Mouse (Mus musculus): Measurements from ENCODE around the gene 1700020D05Rik. TPM values are rescaled to one million over a fixed set of nuclear protein-coding genes. Genes with fewer than 3 reads are reported as not detected.

1700020D05Rik gene
- polyA plus RNA-seq, 1 experiment from 2014 or later: not detected

- peaks cover 53% of the 10 kb centered on the region for H3K36me3 ChIP-seq
- no peak overlapping the region for H3K9ac ChIP-seq
- H3K27me3 ChIP-seq (replicated peaks): no peaks in the 10 kb centered on the region
- H3K4me2 ChIP-seq: no peak overlapping the region
- ATAC-seq: no peak
- H3K4me1 ChIP-seq: peaks cover 28% of the 10 kb centered on the region
- WGBS (ENCODE audit: insufficient replicate concordance): 81% methylated on average over 19 of the region's 19 CpGs
- no peaks in the 10 kb centered on the region for H3K9me3 ChIP-seq (replicated peaks)
- H3K27ac ChIP-seq: no peak overlapping the region
- no peak overlapping the region for H3K4me3 ChIP-seq
Measured at GRCm38 (mm10) chr19:5483386-5484359, 19.9 kb downstream of the 1700020D05Rik start.

DNA sequence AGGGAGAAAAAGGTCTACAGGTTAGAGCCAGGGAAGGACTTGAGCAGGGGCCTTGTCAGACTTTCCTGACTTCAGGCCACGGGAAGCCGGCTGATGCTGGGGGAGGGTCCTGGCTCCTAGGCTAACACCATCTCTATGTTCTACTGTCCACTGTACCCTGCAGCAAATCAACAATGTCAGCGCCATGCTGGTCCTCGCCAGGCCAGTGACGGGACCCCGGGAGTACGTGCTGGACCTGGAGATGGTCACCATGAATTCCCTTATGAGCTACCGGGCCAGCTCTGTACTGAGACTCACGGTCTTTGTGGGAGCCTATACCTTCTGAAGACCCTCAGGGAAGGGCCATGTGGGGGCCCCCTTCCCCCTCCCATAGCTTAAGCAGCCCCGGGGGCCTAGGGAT is 22.2 kb downstream of the 1700020D05Rik start:
- Histone ChIP-seq H3K4me3 (no peak overlapping the region), H3K27me3 (replicated peaks) (no peaks in the 10 kb centered on the region), H3K36me3 (peaks cover 58% of the 10 kb centered on the region), H3K4me2 (no peak overlapping the region), H3K9me3 (replicated peaks) (no peaks in the 10 kb centered on the region), H3K27ac (no peak overlapping the region), H3K9ac (no peak overlapping the region), H3K4me1 (peaks cover 10% of the 10 kb centered on the region)
- 83% methylated on average over 10 of the region's 10 CpGs for WGBS (ENCODE audit: insufficient replicate concordance)
- no peak for ATAC-seq

DNA sequence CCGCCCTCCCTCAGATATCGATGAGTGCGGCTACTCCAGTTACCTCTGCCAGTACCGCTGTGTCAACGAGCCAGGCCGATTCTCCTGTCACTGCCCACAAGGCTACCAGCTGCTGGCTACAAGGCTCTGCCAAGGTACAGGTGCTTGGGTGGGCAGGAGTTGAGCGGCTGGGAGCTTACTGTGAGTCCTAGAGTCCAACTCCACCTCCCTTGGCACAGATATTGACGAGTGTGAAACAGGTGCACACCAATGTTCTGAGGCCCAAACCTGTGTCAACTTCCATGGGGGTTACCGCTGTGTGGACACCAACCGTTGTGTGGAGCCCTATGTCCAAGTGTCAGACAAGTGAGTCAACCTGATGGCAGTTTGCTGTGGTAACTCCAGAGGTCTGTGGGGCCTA is 23.6 kb downstream of the 1700020D05Rik start:
- H3K4me3 ChIP-seq: no peak overlapping the region
- H3K36me3 ChIP-seq: peaks cover 44% of the 10 kb centered on the region
- H3K9me3 ChIP-seq (replicated peaks): no peaks in the 10 kb centered on the region
- ATAC-seq: no peak
- WGBS (ENCODE audit: insufficient replicate concordance): 77% methylated on average over 10 of the region's 10 CpGs
- no peak overlapping the region for H3K9ac ChIP-seq
- H3K27ac ChIP-seq: no peak overlapping the region
- no peak overlapping the region for H3K4me2 ChIP-seq
- peaks cover 11% of the 10 kb centered on the region for H3K27me3 ChIP-seq (replicated peaks)
- peaks cover 19% of the 10 kb centered on the region for H3K4me1 ChIP-seq

DNA sequence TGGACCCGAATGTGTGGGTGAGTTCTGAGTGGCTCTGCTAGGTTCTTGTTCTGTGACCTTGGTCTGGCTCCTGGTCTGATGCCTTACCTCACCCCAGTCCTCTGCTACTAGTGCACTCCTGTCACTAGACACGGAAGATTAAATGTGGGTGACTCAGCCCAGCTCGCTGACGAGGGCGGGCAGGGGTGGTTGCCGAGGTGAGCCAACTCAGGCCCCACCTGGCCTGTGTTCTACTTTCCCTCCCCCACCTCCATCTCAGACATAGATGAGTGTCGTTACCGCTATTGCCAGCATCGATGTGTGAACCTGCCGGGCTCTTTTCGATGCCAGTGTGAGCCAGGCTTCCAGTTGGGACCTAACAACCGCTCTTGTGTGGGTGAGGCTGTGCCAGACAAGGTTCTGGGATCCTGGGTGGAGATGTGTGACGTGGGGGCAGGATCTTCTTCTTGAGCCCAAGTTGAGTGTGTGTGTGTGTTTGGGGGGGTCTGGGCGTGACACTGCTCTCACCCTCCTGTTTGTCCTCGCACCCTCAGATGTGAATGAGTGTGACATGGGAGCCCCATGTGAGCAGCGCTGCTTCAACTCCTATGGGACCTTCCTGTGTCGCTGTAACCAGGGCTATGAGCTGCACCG is 25.8 kb downstream of the 1700020D05Rik start:
- 83% methylated on average over 18 of the region's 18 CpGs for WGBS (ENCODE audit: insufficient replicate concordance)

DNA sequence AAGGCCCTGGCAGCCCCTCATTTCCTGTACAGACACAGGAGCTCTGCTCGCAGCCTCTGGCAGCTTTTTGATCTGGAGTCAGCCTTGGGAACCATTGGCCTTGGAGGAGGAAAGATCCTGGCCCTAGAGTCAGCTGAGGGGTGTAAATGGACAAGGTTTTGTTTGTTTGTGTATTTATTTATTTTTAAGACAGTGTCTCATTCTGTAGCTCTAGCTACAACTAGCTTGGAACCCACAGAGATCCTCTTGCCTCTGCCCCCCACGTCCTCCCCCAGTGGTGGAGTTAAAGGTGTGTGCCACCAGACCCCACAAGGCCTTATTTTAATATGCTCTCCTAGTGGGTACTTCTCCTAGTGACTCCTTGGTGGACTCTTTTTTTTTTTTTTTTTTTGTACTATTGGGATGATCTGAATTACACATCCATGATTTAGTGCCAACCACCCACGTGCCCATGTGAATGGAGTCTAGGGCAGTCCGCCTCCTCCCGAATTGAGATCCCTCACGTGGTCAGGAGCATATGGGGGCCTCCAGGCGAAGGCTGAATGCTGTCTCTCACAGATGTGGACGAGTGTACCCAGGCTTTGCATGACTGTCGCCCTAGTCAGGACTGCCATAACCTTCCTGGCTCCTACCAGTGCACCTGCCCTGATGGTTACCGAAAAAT is 26.5 kb downstream of the 1700020D05Rik start:
- WGBS (ENCODE audit: insufficient replicate concordance): 70% methylated on average over 10 of the region's 10 CpGs
- Histone ChIP-seq H3K9me3 (replicated peaks) (no peaks in the 10 kb centered on the region), H3K4me3 (no peak overlapping the region), H3K27ac (no peak overlapping the region), H3K4me1 (peaks cover 31% of the 10 kb centered on the region), H3K4me2 (no peak overlapping the region), H3K9ac (no peak overlapping the region), H3K27me3 (replicated peaks) (peaks cover 31% of the 10 kb centered on the region), H3K36me3 (peaks cover 15% of the 10 kb centered on the region)
- no peak for ATAC-seq

More for the DNA sequence above, 25.8 kb downstream of the 1700020D05Rik start:
- peaks cover 31% of the 10 kb centered on the region for H3K4me1 ChIP-seq
- H3K27me3 ChIP-seq (replicated peaks): peaks cover 31% of the 10 kb centered on the region
- H3K36me3 ChIP-seq: peaks cover 22% of the 10 kb centered on the region
- no peak overlapping the region for H3K9ac ChIP-seq
- ATAC-seq: no peak
- H3K27ac ChIP-seq: no peak overlapping the region
- H3K9me3 ChIP-seq (replicated peaks): no peaks in the 10 kb centered on the region
- H3K4me2 ChIP-seq: no peak overlapping the region
- no peak overlapping the region for H3K4me3 ChIP-seq

DNA sequence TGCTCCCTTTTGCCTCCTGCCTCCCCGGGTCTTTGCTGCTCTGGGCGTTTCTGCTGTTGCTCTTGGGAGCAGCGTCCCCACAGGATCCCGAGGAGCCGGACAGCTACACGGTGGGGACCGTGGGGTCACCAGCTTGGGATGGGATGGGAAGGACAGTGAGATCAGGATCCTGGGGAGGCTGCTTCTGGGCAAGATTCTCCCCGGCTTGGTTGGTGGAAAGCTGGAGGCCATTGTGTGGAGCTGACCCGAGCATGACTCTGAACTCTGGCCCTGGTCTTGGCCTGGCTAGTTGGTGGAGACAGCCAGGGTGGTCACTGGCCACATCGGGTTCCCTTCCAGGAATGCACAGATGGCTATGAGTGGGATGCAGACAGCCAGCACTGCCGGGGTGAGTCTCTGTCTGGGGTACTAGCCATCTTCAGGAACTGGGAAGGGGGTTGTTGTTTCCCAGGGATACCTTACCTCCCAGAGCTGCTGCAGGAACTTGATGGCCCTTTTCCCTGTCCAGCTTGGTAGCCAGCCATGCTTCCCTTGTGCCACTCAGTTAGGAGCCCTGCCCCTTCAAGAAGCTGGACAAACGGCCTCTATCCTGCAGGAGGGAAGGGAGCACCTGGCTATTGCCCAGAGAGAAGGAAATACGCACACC is 28.4 kb downstream of the 1700020D05Rik start:
- Histone ChIP-seq H3K4me3 (peak overlapping the region; percentile 61), H3K4me1 (peaks cover 31% of the 10 kb centered on the region), H3K4me2 (peak overlapping the region; percentile 88), H3K27me3 (replicated peaks) (peaks cover 31% of the 10 kb centered on the region), H3K9me3 (replicated peaks) (no peaks in the 10 kb centered on the region), H3K36me3 (0 out of 2 replicates have a peak, but pooled peaks cover 5% of the 10 kb centered on the region), H3K27ac (peak overlapping the region; percentile 65), H3K9ac (peak overlapping the region; percentile 67)
- no peak; the same call in 1 of the 2 replicates for ATAC-seq
- 42% methylated on average over 13 of the region's 13 CpGs for WGBS (ENCODE audit: insufficient replicate concordance)

DNA sequence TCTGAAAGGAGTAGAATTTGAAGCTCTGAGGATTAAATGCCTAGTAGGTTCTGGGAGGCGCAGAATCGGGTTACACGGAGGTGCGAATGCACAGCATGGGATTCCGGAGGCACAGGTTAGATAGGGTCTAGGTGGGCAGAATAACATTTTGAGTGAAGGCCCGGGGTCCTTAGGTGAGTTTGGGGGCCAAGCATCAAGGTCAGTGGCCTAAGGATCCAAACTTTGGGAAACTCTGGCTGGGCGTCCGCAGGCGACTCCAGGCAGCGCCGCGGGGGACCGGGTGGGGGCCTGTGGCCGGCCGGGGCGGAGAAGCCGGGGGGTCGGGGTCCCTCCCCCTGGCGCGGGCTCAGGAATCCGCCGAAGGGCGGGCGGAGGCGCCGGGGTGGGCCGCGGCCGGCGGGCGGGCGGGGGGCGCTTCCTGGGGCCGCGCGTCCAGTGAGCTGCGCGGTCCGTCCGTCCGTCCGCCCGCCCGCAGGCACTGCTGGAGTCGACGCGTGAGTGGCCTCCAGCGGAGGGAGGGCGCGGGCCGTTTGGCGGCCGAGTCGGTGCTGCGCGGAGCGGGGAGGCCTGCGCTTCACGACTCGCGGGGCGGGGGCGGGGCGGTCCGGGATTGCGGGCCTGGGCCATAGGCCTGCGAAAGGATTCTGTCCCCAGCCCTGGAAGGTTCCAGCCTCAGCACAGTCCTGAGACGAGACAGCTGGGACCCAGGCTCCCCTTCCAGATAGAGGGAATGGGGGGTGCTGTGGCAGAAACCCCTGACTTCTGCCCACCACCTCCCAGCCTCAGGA is 29.1 kb downstream of the 1700020D05Rik start:
- Histone ChIP-seq H3K4me3 (peak overlapping the region; percentile 61), H3K4me1 (peaks cover 31% of the 10 kb centered on the region), H3K36me3 (0 out of 2 replicates have a peak, but pooled peaks cover 5% of the 10 kb centered on the region), H3K9me3 (replicated peaks) (no peaks in the 10 kb centered on the region), H3K27me3 (replicated peaks) (peaks cover 31% of the 10 kb centered on the region), H3K27ac (peak overlapping the region; percentile 65), H3K9ac (peak overlapping the region; percentile 67), H3K4me2 (peak overlapping the region; percentile 88)
- 2% methylated on average over 58 of the region's 68 CpGs for WGBS (ENCODE audit: insufficient replicate concordance)
- ATAC-seq: no peak

DNA sequence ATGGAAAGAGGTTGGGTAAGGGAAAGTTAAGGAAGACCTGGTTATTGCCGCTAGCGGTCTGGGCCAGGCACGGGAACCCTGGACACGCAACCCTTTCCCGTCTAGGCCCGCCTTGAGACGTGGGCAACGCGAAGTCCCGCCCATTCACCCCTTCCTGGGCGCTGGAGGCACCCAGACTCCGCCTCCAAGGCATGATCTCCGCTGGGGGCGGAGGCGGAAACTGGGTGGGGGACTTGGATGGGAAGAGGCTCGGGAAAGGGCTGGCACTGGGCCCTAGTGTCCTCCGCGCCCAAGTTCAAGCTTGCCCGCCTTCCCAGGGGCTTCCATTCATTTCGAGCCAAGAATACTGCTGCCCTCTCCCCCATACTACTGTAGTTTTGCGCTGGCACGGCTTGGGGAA is 29.9 kb downstream of the 1700020D05Rik start, which contains the start of gene Efemp2:
Efemp2 (plus strand) TSS at position 235 of the 400 bp plus-strand sequence.
- Histone ChIP-seq H3K9me3 (replicated peaks) (no peaks in the 10 kb centered on the region), H3K27me3 (replicated peaks) (peaks cover 31% of the 10 kb centered on the region), H3K4me1 (peaks cover 31% of the 10 kb centered on the region), H3K27ac (peak within 1 kb of the TSS; percentile 65), H3K4me3 (peak within 1 kb of the TSS; percentile 61), H3K4me2 (peak within 1 kb of the TSS; percentile 88), H3K9ac (peak within 1 kb of the TSS; percentile 67), H3K36me3 (0 out of 2 replicates have a peak, but pooled peaks cover 5% of the 10 kb centered on the region)
- WGBS (ENCODE audit: insufficient replicate concordance): 2% methylated on average over 22 of the region's 22 CpGs
- peak; percentile 70 for ATAC-seq

GRCm38 (mm10) chr19:5472857-5473256 is 30.7 kb downstream of the 1700020D05Rik start:
- Histone ChIP-seq H3K4me1 (peaks cover 36% of the 10 kb centered on the region), H3K27ac (no peak overlapping the region), H3K36me3 (no peaks in the 10 kb centered on the region), H3K9ac (no peak overlapping the region), H3K27me3 (replicated peaks) (peaks cover 31% of the 10 kb centered on the region), H3K9me3 (replicated peaks) (no peaks in the 10 kb centered on the region), H3K4me2 (0 out of 2 replicates have a peak overlapping the region, but pooled peaks have one; percentile 88), H3K4me3 (no peak overlapping the region)
- WGBS (ENCODE audit: insufficient replicate concordance): 58% methylated on average over 3 of the region's 3 CpGs
- no peak for ATAC-seq

- H3K27me3 ChIP-seq (replicated peaks): peaks cover 31% of the 10 kb centered on the region
- WGBS (ENCODE audit: insufficient replicate concordance): 73% methylated on average over 5 of the region's 5 CpGs
- no peak for ATAC-seq
Measured at GRCm38 (mm10) chr19:5471846-5472245, 31.7 kb downstream of the 1700020D05Rik start.

More at GRCm38 (mm10) chr19:5471846-5472245, 31.7 kb downstream of the 1700020D05Rik start:
- H3K27ac ChIP-seq: no peak overlapping the region
- H3K9me3 ChIP-seq (replicated peaks): no peaks in the 10 kb centered on the region
- H3K36me3 ChIP-seq: peaks cover 6% of the 10 kb centered on the region
- H3K4me3 ChIP-seq: no peak overlapping the region
- H3K9ac ChIP-seq: no peak overlapping the region
- peaks cover 36% of the 10 kb centered on the region for H3K4me1 ChIP-seq
- H3K4me2 ChIP-seq: no peak overlapping the region
